Mouse (Mus musculus) brain, adult 2 months (tissue): ENCODE results near the gene Twf2.
"Not testable (repeated sequence)": the region's sequence is repeated elsewhere in the genome, so short reads cannot be mapped to it uniquely, and the experiment has no call there.

ENCODE experiments used
- DNase-seq: peaks from one replicate; pipeline ENCODE4 v3.0.0; 2011; ENCODE audit warnings: low read depth, low spot score

The Twf2 gene

DNA sequence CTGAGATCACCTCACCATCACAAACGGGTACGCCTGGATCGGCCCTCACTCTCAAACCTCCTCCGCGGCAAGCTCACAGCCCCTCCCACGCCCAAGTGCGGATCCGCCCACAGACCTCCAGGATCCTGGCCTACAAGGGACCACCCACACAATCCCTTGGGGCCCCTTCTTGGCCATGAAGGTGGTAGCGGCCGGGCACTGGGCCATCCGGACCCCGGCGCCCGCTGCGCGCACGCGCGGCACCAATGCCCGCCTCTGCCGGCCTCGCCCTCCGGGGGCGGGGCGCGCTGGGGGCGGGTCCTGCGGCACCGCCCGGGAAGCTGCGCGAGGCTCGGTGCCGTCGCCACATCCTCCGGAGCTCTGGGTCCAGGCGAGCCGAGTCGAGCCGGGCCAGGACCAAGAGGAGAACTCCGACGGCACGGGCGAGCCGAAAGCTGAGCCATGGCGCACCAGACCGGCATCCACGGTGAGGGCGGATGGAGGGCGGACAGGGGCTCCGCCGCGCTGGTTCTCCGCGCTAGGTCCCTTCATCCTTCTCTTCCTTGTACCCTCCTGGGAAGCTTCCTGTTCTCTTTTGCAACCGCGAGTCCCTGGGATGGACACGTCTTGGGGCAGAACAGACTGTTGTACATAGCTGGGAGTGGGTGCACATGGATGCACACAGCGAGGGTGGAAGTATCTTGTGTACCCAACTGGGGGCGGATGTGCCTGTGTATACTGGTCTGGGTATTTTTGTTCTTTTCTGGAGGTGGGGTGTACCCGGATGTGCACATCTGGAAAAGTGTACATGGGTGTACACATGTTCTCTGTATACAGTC, at the start of gene Twf2:
Gene Twf2, plus strand, starts transcription at position 290 of the 818 bp plus-strand sequence.
- DNase-seq = peak; percentile 91

DNA sequence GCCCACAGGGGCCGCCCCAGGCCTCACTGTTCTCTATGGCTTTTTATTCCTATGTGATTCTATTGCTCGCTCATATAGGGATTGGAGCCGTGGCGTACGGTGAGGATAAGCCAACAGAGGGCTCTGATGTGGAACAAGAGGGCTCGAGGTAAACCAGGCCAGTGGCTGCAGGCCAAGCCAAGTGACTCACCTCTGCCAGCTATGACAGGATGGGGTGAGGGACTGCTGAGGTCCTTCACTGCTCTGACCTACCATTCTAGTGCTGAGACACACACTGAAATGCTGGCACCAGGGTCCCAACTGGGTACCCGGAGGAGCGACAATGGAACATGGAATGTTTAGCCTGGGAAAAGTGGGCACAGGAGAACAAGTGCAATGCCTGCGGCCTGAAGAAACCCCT, 48.8 kb upstream of the Twf2 start:
- peak; percentile 35 for DNase-seq

DNA sequence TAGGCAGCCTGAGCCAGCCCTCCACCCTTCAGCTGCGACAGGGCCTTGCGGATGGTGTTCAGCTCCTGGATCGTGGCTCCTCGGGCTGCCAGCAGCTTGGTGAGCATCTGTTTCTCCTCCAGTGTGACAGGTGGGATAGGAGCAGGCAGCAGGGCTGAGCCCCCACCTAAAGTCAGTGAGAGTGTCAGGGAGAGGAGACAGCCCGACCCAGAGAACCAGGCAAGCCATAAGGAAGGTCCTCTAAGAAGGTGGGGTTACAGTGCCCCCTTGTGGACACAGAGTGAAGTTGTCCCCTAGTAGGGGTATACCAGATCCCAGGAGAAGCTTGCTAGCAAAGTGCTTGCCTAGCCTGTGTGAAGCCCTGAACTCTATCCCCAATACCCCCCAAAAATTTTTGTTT, 46.5 kb upstream of the Twf2 start:
- DNase-seq = peak; percentile 58

DNA sequence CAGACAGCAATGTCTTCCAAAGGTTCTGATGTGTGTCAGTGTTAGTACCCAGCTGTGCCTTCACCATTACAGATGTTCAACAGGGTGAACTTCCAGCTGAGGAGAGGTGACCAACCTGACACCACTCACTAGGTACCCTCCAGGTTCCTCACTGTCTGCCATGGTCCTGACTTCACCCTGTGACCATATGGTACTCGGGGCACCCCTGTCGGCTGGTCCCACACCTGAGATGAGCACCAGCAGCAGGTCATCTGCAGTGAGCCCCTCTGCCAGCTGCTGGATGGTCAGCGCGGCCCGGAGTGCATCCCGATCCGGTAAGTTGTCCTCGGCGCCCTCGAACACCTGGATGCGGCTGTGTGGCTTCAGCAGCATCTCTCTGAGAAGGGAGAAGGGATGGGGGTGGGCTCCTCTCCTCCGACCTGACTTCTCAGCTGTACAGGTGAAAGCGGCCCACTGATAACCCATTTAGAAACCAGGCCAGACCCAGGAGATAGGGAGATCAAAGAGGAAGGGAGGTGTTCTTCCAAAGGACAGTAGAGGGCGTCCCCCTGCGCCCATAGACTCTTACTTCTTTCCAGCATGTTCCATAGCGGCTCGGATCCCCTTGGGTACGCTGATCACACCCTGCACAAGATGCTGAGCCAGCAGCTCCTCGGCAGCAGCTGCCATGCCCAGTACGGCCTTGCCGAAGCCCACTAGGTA, 45.8 kb upstream of the Twf2 start:
- no peak for DNase-seq

DNA sequence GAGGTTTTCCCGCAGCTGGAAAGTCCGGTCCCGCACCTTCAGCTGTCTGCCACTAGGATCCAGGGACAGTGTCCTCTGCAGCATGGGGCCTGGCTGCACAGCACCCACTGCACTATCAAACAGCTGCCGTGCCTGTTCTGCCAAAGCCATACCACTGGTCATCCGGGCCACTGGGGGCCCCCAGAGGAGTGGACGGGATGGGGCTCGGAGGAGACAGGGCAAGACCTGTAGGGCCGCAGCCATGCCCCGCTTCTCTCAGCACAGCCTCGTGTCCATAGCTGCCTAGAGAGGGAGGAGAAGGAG, 45.3 kb upstream of the Twf2 start:
- no peak for DNase-seq

DNA sequence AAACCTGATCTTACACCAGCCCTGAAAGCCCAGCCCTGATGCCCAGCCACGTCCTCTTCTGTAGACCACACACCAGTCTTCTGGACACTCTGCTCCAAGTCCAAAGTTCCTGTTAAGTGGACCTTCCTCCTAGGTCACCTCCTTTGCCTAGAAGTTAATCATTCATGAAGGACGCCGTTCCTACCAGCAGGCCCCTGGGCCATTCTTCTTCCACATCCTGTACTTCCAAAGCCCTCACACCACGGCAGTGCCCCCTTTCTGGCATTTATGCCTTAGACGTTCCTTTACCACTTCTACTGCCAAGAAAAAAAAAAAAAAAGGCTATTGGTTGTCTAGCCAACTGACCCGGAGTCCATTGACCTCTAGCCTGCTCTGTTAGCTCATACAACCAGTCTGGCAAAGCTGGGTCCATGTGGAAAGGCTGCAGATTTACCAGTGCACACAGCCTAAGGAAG, 44.8 kb upstream of the Twf2 start, which contains the start of gene Glyctk:
Gene Glyctk, minus strand, starts transcription at position 102 of the 455 bp plus-strand sequence.
- no peak for DNase-seq

DNA sequence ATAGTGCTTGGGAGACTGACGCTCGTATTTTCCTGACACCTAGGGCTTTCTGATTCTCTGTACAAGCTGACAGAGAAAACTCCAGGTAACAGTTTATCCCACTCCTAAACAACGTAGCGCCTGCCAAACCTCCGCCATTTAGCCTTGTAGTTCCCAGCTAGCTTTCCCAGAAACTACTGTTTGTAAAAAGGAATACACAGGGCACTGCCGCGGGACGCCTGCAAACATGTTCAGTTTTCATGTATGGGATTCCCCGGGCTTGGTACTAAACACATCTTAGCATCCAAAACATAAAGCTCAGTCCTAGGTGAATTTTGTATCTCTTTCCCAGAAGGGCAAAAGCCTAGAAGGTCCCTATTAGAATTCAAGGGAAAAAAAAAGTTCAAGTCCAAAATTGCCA, 43.7 kb upstream of the Twf2 start:
- no peak for DNase-seq

DNA sequence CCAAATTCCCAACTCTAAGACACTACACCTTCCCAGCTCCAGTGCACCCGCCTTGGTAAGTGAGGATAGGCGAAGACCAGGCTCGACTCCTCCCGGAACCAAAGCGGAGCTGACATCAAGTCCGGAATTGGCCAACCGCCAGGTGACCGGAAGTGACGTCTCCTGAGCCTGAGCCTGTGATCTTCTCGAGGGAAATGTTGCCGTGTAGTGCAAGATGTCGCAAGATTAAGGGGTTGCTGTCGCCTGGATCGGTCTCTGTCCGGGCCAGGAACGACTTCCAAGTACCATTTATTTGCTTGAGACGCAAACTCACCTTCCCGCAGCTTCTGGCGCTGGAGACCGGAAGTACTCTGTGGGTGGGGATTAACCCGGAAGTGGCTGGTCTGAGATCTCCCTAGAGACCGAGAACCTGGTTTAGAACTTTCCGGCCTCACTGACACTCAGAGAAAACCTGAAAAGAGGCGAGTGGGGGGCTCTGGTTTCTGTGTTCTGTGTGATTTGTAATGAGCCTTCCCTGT, 43.1 kb upstream of the Twf2 start:
- DNase-seq = peak; percentile 98

DNA sequence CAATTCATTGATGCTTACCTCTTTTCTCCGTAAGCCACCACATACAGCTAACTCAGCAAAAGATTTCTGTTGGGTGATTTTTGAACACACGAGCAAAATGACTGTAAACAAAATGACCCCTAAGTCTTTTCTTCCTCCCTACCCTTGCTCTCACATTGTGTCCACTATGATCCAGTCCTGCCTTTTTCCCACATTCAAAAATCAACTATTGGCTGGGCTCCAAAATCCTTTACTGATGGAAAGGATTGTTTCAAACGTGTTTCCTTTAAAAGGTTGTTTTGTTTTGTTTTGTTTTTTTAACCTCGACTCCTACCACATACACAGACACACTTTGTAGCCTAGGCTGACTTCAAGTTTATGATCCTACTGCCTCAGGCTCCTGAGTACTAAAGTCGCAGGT, 42.5 kb upstream of the Twf2 start:
- DNase-seq = no peak

DNA sequence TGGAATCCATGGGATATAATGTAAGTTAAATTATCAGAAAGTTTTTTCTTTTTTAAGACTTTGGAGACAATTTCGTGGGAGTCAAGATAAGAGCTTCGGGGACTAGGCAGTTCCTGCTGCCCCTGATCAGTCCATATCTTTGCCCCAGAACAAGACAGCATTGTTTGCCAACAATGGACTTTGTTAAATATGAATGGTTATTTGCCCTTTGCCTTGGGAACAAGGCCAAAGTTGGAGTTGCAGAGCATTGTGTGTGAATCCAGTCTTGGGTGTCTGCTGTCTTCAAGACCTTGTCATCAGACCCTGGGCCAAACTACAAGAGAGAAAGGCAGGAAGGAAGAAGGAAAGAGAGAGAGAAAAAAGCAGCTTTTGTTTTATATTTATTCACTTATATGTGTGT, 36.2 kb upstream of the Twf2 start:
- peak; percentile 66 for DNase-seq

DNA sequence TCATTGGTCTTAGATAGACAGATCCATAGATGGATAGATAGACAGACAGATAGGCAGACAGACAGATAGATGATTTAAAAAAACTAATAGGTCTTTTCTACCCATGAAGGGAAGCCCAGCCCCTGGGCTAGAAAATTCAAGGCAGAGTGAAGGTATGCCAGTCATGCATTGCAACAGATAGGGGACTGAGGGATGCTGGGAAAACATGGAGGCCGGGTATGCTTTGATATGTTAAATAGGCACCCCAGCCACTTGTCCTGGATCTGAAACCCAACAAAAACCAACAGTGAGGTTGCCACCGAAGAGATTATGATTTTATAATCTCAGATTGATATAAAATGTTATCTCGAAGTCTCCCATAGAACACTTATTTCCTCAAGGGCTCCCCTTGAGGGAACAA, 35.7 kb upstream of the Twf2 start:
- no peak for DNase-seq

DNA sequence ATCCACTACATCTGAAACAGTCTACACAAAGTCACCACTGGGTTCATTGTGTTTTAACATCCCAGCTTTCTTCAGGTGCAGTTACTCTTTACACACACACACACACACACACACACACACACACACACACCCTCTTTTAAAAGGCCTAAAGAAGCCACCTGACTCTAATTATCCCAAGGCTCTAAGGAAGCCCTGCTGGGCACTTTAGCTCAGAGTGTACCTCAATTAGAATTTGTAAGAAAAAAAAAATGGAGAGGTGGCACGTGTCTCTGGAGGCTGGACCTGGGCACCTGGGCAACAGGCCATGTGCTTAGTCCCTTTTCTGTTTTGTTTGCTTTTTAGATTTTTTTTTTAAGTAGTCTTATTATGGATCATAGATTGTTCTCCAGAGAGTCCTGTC, 35.2 kb upstream of the Twf2 start:
- no peak for DNase-seq

DNA sequence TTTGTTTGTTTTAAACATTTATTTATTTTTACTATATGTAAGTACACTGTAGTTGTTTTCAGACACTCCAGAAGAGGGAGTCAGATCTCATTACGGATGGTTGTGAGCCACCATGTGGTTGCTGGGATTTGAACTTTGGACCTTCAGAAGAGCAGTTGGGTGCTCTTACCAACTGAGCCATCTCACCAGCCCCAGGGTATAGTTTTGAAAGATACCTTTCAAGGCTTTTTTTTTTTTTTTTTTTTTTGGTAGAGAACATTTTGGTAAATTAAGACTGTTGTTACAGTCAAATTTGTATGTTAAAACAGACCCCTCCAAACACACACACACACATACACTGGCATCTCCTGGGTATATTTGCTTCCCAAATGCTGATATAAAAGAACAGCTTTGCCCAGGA, 33.9 kb upstream of the Twf2 start:
- not testable (repeated sequence) for DNase-seq

DNA sequence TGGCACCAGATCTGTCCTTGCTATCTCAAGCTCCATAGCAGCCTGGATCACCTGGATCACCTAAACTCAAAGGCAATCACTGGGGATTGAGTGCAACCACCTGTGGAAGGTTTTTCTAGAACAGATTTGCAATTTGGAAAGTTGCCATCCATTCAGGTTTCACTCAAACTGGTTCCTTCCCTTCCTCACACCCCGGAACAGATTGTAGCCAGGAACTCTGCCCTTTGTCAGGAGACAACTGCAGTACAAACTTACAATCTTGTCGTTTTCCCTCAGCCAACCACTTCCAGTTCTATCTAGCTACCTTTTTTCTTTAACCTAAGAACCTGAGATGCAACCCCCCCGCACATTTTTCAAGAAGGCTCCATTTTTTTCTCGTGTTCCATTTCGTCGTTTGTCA, 33.0 kb upstream of the Twf2 start:
- peak; percentile 58 for DNase-seq

DNA sequence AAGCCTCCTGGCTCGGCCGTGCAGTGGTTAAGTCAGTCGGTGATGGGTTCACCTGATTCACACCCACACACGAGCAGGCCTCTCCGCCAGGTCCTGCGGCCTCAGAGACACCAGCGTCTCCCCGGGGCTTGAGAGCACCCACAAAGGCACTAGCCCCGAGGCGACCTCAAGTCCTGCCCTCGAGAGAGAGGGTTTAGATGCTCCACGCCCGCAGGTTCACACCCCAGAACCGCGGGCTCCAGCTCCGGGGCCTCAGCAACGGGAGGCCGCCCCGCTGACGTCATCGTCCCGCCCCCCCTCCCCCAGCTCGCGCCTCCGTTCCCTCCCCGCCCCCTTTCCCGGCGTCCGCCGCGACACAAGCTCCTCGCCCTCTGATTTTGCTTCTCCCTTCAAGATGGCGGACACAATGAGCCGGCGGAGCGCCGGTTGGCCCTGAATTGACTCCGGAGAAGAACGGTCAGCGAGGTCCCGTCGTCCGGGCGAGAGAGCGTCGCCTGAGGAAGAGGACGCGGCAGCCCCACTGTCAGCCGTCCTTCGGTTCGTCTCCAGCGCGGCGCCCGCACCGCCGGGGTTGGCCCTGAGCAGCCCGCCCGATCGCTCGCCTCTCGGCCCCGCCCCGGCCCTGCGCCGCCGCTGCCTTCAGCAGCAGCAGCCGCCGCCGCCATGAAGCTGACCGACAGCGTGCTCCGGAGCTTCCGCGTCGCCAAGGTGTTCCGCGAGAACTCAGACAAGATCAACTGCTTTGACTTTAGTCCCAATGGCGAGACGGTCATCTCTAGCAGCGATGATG, 32.2 kb upstream of the Twf2 start, which contains the start of gene Wdr82:
Gene Wdr82, plus strand, starts transcription at position 373 of the 790 bp plus-strand sequence.
- peak; percentile 97 for DNase-seq

DNA sequence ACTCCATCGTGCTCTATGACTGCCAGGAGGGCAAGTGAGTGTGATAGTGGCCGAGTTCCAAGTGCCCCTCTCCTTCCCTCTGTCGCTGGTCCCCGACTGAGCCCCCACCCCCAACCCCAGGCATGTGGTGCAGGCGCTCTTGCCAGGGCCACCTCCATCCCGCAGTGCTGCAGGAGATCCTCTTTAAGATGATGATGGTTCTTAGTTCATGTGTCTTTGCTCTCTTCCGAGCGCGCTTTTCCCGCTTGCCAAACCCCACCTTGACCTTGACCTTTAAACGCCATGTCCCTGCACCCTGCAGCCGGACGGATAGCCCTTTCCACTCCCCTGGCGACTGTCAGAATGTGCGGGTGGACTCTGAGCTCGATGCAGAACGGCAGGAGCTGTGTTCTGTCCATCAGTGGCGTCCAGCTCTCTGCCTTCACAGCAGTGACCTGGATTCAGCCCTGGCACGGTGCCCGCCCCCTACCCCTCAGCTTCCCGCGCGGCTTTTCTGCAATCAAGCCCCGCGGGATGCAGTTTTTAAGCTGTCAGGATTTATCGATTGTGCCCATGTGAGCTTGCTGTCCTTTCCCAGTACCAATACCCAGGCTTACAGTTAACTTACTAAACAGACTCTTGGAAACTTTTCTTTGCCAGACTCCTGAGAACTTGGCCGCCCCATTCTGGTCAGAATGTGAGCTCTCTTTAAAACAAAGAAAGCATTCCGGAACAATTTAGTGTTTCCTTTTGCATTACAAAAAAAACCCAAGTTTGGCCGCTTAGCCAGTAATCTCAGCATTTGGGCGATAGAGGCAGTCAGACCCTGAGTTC, 31.4 kb upstream of the Twf2 start:
- DNase-seq = peak; percentile 80

DNA sequence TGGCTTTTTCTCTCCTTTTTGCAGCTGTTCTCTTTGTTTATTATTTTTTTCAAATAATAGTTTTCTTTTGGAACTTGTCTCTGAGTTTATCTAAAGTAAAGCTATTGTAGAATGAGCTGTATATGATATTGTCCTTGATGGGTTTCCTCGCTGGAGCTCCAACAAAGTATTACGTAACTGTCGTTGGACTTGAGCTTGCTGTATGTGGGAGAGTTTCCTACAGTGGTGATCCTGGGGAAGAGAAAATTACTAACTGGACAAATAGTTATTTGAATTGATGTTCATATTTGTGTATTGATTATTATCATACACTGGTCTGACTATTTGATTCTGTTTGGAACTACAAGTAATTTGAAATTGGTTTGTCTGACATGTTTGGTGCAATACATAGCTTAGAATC, 30.4 kb upstream of the Twf2 start:
- peak; percentile 52 for DNase-seq

DNA sequence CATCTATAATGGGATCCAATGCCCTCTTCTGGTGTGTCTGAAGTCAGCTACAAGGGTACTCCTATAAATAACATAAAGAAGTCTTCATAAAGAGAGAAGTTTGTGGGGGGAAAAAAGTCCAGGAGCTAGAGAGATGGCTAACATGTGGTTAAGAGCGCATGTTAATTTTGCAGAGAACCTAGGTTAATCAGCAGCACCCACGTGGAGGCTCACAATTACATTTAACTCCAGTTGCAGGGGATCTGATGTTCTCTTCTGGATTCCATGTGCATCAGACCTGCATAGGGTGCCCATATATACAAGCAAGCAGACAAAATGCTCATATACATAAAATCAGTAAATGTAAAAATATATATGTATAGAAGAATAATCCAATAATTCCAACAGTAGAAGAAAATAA, 29.5 kb upstream of the Twf2 start:
- no peak for DNase-seq

DNA sequence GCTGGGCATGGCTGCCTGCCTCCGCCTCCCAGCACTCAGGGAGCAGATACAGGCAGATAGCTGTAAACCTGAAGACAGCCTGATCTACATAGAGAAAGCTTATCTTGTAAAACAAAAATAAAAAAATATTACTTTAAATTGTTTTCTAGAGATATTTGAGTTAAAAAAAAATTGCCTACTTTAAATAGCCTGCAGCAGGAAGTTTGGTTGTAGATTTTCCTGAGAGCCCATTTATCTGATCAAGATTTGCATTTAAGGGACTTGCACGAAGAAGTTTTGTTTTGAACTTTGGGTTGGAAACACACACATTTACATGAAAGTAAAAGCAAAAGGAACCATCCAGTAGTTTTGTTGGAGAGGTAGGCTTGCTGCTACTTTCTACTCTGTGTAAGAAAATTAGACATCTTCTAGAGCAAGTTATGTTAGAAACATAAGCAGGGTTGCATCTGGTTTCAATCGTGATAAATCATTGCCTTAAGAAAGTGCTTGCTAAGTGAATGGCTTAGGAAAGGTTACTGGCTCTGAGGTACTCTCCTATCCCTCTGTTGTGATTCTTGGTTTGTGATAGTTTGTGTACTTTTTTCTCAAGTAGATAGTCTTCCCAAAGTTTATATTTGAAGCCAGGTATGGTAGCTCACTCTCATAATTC, 27.2 kb upstream of the Twf2 start:
- DNase-seq = no peak

DNA sequence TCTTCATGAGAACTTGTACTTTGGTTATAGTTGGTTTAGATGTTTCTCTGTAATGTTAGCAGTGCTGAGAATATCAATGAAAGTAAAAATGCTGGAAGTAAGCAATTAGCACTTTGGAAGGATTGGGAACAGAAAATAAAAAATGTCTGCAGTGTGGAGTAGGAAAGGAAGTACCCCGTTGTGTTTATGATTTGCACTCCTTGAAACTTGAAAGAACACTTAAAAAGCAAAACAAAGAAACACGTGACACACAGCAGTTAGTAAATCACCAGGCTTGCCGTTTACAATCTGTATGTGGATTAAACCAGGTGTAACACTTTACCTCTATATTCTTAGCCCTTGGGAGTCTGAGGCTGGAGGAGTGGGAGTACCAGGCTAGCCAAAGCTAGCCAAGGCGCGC, 26.1 kb upstream of the Twf2 start:
- no peak for DNase-seq

DNA sequence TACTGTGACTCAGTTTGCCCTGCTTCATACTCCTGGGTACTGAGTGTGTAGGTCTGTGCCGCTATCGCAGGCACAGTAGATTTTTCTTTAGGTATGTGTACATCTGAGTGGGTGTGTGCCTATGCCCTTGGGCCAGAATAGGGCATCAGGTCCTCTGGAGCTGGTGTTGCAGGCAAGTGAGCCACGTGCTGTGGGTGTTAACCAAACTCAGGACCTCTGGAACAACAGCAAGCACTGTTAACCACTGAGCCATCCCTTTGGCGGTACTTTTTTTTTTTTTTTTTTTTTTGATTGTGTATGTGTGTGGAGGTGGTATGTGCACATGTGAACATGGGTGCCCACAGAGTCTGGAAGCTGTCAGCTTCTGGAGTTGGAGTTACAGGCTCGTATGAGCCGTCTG, 25.1 kb upstream of the Twf2 start:
- no peak for DNase-seq
